Mouse (Mus musculus) left cerebral cortex, postnatal 10 days (tissue): ENCODE measurements around the gene Tgfbi. TPM values are rescaled to one million over a fixed set of nuclear protein-coding genes. Genes with fewer than 3 reads are reported as not detected.

ENCODE experiments used
- DNase-seq, 2 experiments: peaks; one replicate each; pipeline ENCODE4 v3.0.0; 2021 to 2022; ENCODE audit warnings: low spot score in 2 of 2, mixed read lengths in 1 of 2; ENCODE audit errors: extremely low spot score in 1 of 2
- intact Hi-C: fragments of 180-260 bp; cut with DNase I; formaldehyde crosslinking; loops from one replicate; pipeline ENCODE4 v1.15.1; 2025
- total RNA-seq, 2 experiments: library from RNA; stranded (reverse); gene quantifications; 2 replicates each; pipeline ENCODE4 v1.2.3; 2021

The Tgfbi gene
- total RNA-seq = 1 to 10 TPM; 3.5 to 4.0 TPM

DNA sequence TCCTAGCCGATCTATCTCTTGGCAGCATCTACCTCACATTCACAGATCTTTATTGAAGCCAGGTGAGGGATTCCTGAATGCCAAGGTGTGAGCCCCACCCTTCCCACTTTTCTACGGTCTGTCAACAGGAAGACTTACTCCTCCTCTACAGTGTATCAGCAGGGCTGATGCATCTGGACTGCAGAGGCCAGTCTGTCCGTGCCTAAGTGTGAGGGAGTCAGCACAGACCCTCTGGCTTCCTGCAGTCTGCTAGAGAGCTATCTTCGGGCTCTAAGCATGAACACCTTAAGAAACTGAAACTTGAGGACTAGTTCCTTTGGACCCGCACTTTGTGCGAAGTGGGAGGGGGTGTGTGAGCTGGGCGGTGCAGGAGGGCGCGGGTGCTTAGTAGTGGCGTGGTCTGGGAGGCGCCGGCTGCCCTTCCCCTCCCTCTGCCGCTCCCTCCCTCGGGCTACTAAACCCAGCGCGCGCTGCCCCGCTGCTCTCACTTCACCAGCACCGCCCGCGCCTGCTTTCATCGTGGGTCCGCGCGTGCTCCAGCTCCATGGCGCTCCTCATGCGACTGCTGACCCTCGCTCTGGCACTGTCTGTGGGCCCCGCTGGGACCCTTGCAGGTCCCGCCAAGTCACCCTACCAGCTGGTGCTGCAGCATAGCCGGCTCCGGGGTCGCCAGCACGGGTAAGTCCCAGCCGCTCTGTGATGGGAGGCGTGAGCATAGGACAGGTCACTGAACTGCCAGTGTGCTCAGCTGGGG, at the start of gene Tgfbi:
Tgfbi (plus strand) TSS at position 421 of the 754 bp plus-strand sequence.
- intact Hi-C loops = no loop called here
- peak in 1 of 2 experiments; percentile 70 for DNase-seq

DNA sequence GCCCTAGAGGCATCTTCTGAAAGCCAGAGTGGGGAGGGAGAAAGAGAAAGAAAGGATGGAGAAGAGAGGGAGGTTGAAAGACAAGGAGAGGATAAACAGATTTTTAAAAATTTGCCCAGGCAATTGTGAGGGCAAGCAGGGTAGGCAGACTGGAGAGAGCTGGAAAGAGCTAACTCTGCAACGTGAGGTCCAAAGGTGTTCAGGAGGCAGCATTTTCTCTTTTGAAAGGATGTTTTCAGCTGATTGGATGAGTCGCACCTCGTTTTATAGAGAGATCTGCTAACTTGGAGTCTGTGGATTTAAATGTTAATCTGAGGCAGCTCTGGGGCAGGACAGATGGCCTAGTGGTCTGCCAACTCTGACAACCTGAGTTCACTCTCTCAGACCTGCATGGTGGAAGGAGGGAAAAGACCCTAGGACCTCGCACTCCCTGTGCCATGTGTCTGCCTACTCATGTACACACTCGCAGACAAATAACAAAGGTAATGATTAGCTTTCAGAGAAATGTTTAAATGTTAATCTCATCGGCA, 49.4 kb upstream of the Tgfbi start:
- no peak for DNase-seq
- intact Hi-C loops = loop anchor here (5.0 to 10.0 kb wide), 4 partner anchors 82 to 705 kb away; no protein-coding TSS in a partner anchor

DNA sequence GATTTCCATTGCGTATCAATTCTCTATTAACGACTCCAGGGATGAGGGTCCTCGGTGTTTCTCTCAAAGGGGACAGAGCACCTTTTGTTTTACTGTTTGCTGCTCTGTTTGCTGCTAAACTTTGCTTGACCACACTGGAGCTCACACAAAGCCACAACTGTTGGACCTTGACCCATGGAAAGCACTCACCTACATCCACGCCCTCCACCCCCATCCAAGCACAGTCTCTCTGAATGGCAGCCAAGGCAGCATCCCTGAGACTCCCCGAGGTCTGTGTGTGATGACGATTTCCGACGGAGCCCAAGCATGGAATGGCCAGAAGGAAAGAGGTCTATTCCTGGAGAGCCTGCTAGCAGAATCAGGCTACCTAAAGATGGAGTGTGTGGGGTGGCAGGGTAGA, 48.2 kb upstream of the Tgfbi start:
- DNase-seq = no peak
- intact Hi-C loops = loop anchor here (5.0 kb wide), 1 partner anchor 81 kb away; no protein-coding TSS in a partner anchor

DNA sequence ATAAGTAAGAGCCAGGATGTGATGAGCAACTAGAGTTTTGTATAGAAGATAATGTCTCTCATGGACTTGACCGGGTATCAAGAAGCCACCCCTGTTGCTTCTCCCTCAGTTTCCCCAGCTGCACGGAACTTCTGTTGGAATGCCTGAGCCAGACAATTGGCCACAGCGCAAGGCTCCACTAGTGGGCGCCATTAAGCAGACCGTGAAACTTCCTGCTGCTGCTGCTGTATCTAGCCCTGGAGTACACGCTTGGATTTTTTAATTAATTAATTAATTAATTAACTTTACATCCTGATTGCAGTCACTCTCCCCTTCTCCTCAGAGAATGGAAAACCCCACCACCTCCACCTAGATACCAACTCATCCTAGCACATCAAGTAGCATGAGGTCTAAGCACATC, 46.2 kb upstream of the Tgfbi start:
- peak in 1 of 2 experiments; percentile 48 for DNase-seq
- intact Hi-C loops = loop anchor here (5.0 kb wide), 1 partner anchor 79 kb away; no protein-coding TSS in a partner anchor

DNA sequence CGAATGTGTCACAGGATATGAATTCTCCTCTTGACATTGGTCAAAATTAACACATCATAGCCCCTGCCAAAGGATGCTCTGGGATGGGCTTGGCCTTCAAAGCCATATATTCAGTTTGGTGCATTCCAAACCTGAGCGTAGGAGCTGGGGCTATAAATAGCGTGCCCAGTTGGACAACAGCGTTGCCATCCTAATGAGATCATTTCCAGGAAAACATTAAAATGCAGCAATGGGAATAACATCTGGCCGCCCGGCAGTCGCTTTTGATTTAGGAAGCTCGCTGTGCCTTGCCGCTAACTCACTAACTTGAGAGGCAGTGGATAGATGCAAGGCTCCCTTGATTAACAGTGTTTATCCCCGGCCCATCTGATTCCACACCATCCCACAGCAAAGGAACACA, 43.0 kb upstream of the Tgfbi start:
- intact Hi-C loops = no loop called here
- no peak for DNase-seq

DNA sequence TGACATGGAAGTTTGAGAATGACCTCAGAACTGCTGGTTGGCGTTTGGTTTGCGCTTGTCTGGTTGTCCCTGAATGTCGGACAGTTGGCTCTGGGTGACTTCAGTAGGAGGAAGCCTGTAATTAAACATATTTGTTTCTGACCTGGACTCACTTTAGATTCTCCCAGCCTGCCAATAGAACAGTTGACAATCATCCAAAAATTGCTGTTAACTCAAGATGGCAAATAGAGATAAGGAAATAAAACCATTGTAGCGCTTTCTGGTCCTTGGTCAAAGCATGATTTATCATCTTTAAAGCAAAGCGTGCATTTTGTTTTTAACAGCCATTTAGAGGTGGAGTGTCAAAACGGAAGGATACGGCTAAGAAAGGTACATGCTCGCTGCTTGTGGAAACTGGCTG, 37.7 kb upstream of the Tgfbi start:
- intact Hi-C loops = no loop called here
- no peak for DNase-seq

DNA sequence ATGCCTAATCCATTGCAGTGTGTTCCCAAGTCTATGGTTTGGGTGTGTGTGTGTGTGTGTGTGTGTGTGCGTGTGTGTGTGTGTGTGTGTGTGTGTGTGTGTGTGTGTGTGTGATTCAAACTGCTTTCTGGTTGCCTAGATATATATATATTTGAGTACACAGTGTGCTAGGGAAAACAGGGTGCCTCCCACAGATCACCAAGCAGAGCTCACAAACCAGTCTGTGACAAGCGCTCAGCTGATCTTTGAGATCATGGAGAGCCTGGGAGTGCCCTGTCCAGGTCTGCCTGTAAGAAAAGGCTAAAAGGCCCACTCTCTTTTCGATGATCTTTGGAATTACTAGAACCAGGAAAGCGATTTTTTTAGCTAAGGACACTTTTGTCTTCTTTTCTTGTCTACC, 34.2 kb upstream of the Tgfbi start:
- intact Hi-C loops = loop anchor here (5.0 kb wide), 1 partner anchor 67 kb away; no protein-coding TSS in a partner anchor
- DNase-seq = no peak

DNA sequence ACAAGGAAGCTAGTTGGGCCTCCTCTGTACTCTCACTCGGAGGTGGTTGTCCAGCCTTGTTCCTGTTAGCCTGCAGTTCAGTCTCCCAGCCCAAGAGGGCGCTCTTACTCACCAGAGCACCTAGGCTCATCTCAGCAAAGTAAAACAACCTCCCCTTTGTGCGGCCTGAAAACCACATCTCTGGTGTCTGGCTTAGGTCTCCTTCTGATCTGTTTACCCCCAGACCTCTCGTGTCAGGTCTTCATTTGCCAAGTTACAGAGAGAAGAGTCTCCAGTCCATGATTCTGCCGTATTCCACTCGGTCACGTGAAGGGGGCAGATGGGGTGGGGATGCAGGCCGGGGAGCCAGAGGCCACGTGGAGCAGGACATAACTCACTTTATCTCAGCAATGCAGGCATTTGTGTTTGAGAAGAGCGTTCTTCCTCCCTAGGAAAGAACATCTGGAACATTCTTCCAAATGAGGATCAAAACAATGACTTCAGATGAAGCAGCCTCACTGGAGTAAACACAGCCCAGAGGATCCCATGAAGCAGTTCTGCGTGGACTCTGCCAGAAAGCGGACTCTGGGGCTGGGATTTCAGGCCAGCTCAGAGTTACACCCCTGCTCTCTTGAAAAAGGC, 33.5 kb upstream of the Tgfbi start:
- intact Hi-C loops = loop anchor here (5.0 kb wide), 1 partner anchor 66 kb away; no protein-coding TSS in a partner anchor
- peak; percentile 39 to 72 for DNase-seq

DNA sequence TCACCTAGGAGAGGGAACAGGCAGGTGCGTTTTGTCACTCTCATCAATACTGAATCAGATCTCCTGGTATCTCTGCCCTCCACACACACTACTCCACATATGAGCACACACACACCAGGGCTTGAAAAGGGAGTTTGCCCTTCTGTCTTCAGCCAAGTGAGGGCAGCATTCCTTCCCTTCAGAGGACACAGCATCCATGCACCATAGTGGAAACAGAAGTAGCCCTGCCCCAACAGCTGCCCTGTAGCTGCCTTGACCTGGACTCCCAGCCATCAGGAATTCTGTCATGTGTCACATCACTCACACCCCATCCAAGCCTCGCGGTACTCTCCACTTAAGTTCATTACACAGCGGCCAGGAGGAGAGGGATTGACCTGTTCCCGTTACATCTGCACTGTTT, 31.2 kb upstream of the Tgfbi start:
- DNase-seq = no peak
- intact Hi-C loops = loop anchor here (5.0 kb wide), 1 partner anchor 64 kb away; no protein-coding TSS in a partner anchor

DNA sequence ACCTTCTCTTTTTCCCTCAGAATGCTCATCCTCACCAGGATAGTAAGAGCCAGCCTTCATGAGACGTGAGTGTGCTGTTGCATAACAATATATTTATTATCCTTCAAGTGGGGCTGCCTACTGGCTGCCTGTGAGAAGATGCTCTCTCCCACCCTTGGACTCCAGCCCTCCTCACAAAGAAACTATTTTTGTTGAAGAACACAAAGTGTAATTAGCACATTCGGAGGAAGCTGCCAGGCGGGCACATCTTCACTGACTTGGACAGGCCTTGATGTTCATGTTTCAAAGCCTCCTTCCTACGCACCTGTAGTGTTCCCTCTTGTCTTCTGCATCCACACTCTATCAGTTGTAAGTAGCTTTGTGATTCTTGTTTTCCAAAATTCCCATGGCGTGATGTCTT, 28.9 kb upstream of the Tgfbi start:
- DNase-seq = no peak
- intact Hi-C loops = no loop called here

DNA sequence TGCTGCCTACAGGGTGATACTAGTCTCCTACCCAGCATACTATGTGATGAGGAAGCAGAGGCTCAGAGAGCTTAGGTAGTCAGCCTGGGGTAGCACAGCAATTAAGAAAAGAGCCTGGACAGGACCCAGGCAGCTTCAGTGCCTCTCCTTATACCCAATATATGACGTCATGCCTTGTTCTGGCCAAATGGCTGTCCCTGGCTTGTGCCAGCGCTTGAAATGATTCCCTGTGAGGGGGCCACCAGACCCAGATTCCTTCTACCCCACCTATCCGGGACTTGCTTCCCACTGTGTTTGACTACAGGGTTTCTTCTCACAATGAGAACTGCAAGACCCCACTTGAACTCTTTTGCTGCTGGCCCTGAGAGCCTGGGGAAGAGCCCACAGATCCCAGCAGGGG, 27.8 kb upstream of the Tgfbi start:
- DNase-seq = no peak
- intact Hi-C loops = no loop called here

DNA sequence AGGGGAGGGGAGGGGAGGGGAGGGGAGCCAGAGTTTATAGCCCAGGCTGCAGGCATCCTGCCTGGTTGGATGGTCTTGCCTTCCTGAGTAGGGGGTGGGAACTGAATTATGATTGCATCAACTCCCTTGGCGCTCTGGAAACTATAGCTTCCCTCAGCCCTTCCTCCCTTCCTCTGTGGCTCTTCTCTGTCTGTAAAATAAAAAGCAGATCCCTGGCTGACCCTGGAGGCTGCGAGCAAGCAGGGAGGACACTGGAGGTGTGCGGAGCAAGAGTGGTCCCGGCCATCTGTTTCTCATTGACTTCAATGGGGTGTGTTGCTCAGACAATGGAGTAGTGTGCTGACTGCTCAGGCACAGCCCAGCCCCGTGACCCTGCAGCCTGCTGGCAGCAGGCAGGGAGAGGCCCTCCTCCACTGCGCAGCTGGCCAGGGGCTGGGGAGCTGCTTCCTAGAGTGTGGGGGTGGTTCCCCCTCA, 27.3 kb upstream of the Tgfbi start:
- DNase-seq = peak in 1 of 2 experiments; percentile 72
- intact Hi-C loops = no loop called here

DNA sequence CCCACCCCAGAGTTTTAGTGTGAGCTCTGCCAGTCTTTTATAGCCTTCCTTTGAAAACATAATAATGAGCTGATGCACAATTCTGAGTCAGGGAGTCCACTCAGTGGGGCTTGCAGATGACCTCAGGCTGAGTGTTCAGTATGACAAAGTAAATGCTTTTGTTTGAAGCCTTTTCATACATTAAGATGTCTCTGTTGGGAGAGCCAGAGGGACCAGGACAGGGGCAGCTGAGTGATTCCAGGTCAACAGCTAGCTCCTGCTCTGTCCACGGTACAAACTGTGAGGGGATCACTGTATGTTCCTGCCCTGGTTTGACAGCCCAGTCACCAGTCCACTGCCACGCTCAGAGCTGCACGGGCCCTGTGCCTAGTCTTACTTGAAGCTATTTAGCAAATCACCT, 26.6 kb upstream of the Tgfbi start:
- intact Hi-C loops = no loop called here
- no peak for DNase-seq

DNA sequence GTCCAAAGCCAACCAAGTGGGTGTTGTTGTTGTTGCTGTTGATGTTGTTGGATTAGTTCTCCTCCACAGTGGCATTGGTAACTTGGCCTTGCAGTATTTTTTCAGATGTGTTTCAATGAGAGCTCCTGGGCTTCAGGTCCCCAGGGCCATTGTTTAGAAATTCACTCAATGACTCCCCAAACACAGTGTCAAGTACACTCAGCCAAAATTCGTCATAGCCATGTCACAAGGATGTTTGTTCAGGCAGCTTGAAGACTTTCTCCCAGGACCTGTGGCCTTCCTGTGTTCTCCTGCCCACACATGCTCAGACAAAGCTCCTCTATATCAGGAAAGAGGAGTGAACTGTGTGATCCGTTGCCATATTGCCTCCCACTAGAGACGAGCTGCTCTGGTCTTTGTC, 23.3 kb upstream of the Tgfbi start:
- DNase-seq = no peak
- intact Hi-C loops = no loop called here

DNA sequence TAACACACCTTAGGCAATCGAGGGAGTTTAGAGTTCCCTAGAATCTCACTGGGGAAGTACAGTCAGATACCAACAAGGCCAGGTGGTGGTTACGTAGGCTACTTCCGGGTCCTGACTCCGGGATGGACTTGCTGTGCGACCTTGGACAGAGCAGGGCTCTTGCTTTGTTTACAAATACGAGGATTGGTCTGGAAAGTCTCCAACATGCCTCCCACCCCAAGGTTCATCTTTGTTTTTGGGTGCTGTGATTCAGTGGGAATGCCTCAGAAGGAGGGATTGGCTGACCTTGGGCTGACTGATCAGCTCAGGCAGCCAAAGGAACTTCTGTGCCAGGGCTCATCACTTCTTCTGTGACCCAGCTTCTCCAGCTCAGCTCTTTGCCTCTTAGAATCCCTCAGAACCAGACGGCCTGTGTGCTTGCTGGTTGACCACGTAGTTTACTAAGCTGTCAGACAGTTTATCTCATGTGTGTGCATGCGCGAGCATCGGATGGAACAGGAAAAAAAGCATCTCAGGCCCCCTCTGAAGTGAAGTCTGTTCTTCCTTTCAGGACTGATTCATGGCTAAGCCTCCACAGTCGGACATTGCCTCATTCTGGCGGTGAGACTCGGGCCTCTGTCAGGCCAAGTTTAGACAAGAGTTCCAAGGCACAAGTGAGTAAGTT, 20.7 kb upstream of the Tgfbi start:
- no peak for DNase-seq
- intact Hi-C loops = no loop called here

DNA sequence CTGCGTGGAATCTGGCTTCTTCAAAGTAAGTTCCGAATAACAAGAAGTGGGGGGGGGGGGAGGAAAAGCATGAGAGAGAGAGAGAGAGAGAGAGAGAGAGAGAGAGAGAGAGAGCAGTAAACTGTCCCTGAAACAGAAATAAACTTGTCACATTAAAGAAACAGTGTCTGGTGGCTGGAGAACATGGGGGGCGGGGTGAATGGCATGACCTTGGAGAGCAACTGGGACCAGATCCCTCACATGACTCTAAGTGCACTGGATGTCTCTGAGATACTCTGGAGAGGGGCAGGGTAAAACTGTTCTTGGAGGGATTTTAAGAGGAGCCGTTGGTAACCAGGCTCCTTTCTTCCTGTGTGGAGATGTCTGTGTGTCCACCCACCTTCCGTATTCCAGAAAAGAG, 19.1 kb upstream of the Tgfbi start:
- no peak for DNase-seq
- intact Hi-C loops = no loop called here

DNA sequence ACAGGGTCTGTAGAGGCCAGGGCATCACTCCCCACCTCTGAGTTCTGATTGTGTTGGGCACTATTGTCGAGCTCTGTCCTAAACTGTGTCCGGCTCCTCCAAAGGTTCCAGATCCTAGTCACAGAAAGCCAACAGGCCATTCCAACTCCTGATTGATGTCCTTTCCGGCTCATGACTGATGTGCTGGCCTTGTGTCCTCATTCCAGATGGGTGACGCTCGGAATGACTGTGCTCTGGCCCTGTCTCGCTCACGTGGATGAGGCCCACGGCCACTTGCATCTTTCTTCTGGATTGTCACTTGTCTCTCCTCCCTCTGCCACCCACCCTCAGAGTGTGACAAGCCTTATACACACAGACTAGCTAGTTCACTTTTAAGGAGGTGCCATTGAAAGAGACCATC, 18.1 kb upstream of the Tgfbi start:
- intact Hi-C loops = no loop called here
- DNase-seq = no peak

DNA sequence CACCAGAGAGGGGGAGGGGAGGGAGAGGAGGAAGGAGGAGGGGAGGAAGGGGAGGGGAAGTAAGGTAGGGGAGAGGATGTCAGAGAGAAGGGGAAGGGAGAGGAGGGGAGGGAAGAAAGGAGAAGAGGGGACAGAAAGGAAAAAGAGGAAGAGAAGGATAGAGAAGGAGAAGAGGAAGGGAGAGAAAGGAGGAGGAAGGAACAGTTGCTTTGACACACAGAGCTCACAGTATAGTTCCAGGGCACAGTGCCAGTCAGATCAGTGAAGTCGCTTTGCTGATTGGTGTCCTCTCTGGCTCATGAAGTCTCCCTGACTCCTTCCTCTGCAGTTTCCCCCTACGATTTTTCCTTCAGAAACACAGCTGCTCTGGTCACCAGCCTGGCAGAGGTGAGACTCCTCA, 17.4 kb upstream of the Tgfbi start:
- DNase-seq = no peak
- intact Hi-C loops = no loop called here

DNA sequence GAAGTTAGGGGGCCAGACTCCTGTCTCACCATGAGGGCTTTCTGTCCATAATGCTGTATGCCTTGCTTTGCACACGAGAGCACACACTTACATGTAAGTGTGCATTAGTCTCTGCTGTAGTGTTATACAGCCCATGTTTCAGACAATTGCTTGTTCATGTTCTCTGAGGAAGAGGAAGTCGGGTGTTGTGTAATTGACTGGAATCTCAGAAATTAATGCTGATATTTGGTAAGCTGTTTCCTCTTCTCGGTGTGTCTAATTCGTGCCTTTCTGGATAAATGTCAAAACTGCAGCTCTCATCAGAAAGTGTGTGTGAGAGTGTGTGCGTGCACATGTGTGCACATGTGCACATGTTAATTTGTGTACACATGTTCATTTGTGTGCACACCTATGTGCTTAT, 16.1 kb upstream of the Tgfbi start:
- intact Hi-C loops = no loop called here
- DNase-seq = no peak
